7 mouse cellular contexts compared by ENCODE assay signal in genomic region chr1:178530301-178531078, GRCm38 (mm10). TPM values are rescaled to one million over a fixed set of nuclear protein-coding genes. Genes with fewer than 3 reads are reported as not detected.
DNase-seq lines count a peak whose midpoint lies in the region; ATAC-seq lines count a peak whose summit lies in the region.

No protein-coding gene starts in this region.

- ATAC-seq in embryonic facial prominence, embryonic 14.5 days (ENCODE audit: low read depth) = peak; percentile 55
- peak; percentile 25; the same call in 1 of the 2 replicates for ATAC-seq in limb, embryonic 13.5 days (ENCODE audit: low FRiP score, low read depth)
- peak; percentile 49 for ATAC-seq in midbrain, embryonic 14.5 days (ENCODE audit: low FRiP score, low TSS enrichment)

- H3K4me3 ChIP-seq in embryonic facial prominence, embryonic 14.5 days (ENCODE audit: low read depth, low read length) = peak overlapping the region; percentile 74
- peak overlapping the region; percentile 75 for H3K4me3 ChIP-seq in heart, embryonic 10.5 days
- H3K4me3 ChIP-seq in limb, embryonic 13.5 days = peak overlapping the region; percentile 75
- peak overlapping the region; percentile 69 for H3K4me3 ChIP-seq in midbrain, embryonic 14.5 days (replicated peaks; ENCODE audit: low read depth, low read length)

- DNase-seq in adrenal gland, postnatal 25 days = peak; percentile 88
- peak; percentile 88 for DNase-seq in embryonic facial prominence, embryonic 14.5 days (ENCODE audit: low spot score)
- peak; percentile 91 for DNase-seq in heart, embryonic 10.5 days (ENCODE audit: low spot score)
- DNase-seq in kidney, adult 9 months = peak; percentile 73
- DNase-seq in midbrain, embryonic 14.5 days = peak; percentile 93
- DNase-seq in spleen, postnatal 14 days (ENCODE audit: low spot score in 2 of 2) = peak; percentile 25 to 33

- H3K9me3 ChIP-seq in embryonic facial prominence, embryonic 14.5 days (ENCODE audit: control insufficient read depth, low read length) = peaks cover 4% of the 10 kb centered on the region; the same call in 1 of the 2 replicates
- H3K9me3 ChIP-seq in heart, embryonic 10.5 days = no peaks in the 10 kb centered on the region
- H3K9me3 ChIP-seq in limb, embryonic 13.5 days = peaks cover 5% of the 10 kb centered on the region; the same call in 1 of the 2 replicates
- H3K9me3 ChIP-seq in midbrain, embryonic 14.5 days (ENCODE audit: control insufficient read depth, low read length) = no peaks in the 10 kb centered on the region

- peaks cover 10% of the 10 kb centered on the region for H3K36me3 ChIP-seq in embryonic facial prominence, embryonic 14.5 days (ENCODE audit: control insufficient read depth, insufficient read depth, low read length)
- H3K36me3 ChIP-seq in heart, embryonic 10.5 days = peaks cover 11% of the 10 kb centered on the region
- H3K36me3 ChIP-seq in limb, embryonic 13.5 days = peaks cover 7% of the 10 kb centered on the region
- no peaks in the 10 kb centered on the region for H3K36me3 ChIP-seq in midbrain, embryonic 14.5 days (ENCODE audit: control insufficient read depth, insufficient read depth, low read length)

- H3K4me2 ChIP-seq in embryonic facial prominence, embryonic 14.5 days (ENCODE audit: low read depth, low read length) = peak overlapping the region; percentile 100
- peak overlapping the region; percentile 100 for H3K4me2 ChIP-seq in limb, embryonic 13.5 days (replicated peaks)
- peak overlapping the region; percentile 99 for H3K4me2 ChIP-seq in midbrain, embryonic 14.5 days (ENCODE audit: low read length)

- under 1% methylated on average over 30 of the region's 62 CpGs for WGBS in embryonic facial prominence, embryonic 14.5 days
- WGBS in heart, embryonic 10.5 days = 1% methylated on average over 54 of the region's 62 CpGs
- under 1% methylated on average over 62 of the region's 62 CpGs for WGBS in limb, embryonic 13.5 days
- WGBS in midbrain, embryonic 14.5 days = under 1% methylated on average over 59 of the region's 62 CpGs

- H3K27me3 ChIP-seq in embryonic facial prominence, embryonic 14.5 days (replicated peaks; ENCODE audit: control insufficient read depth, insufficient read depth, low read length) = no peaks in the 10 kb centered on the region
- H3K27me3 ChIP-seq in heart, embryonic 10.5 days (ENCODE audit: insufficient read depth, poor library complexity, severe bottlenecking) = peaks cover 11% of the 10 kb centered on the region; the same call in 1 of the 2 replicates
- H3K27me3 ChIP-seq in limb, embryonic 13.5 days = peaks cover 9% of the 10 kb centered on the region; the same call in 1 of the 2 replicates
- no peaks in the 10 kb centered on the region for H3K27me3 ChIP-seq in midbrain, embryonic 14.5 days (ENCODE audit: control insufficient read depth, insufficient read depth, low read length)

- H3K4me1 ChIP-seq in embryonic facial prominence, embryonic 14.5 days (ENCODE audit: control insufficient read depth, insufficient read depth, low read length) = peaks cover 4% of the 10 kb centered on the region; the same call in 1 of the 2 replicates
- H3K4me1 ChIP-seq in heart, embryonic 10.5 days = peaks cover 41% of the 10 kb centered on the region
- peaks cover 48% of the 10 kb centered on the region for H3K4me1 ChIP-seq in limb, embryonic 13.5 days
- H3K4me1 ChIP-seq in midbrain, embryonic 14.5 days (ENCODE audit: control insufficient read depth, insufficient read depth, low read length) = peaks cover 16% of the 10 kb centered on the region; the same call in 1 of the 2 replicates

- H3K27ac ChIP-seq in embryonic facial prominence, embryonic 14.5 days (replicated peaks; ENCODE audit: low read depth, low read length) = peak overlapping the region; percentile 89
- H3K27ac ChIP-seq in heart, embryonic 10.5 days = peak overlapping the region; percentile 92
- H3K27ac ChIP-seq in limb, embryonic 13.5 days = peak overlapping the region; percentile 88; the same call in 1 of the 2 replicates
- H3K27ac ChIP-seq in midbrain, embryonic 14.5 days (replicated peaks; ENCODE audit: low read depth, low read length) = peak overlapping the region; percentile 92

- peak overlapping the region; percentile 79 for H3K9ac ChIP-seq in embryonic facial prominence, embryonic 14.5 days (ENCODE audit: low read depth, low read length)
- H3K9ac ChIP-seq in limb, embryonic 13.5 days = peak overlapping the region; percentile 87
- peak overlapping the region; percentile 81 for H3K9ac ChIP-seq in midbrain, embryonic 14.5 days (replicated peaks; ENCODE audit: low read length)

RNA-seq across cellular contexts. Expression of gene Kif26b, which starts 1.6 kb away (rescaled TPM):
- total RNA-seq in adrenal gland, postnatal 25 days (2021) = 2.6 TPM in 2 replicates
- polyA plus RNA-seq in embryonic facial prominence, embryonic 14.5 days (2014; fragmentation: Nextera tagmentation; extraction: Ambion mirVana) = 8.1 and 10.4 TPM in 2 replicates
- polyA plus RNA-seq in heart, embryonic 10.5 days (2016; fragmentation: Nextera tagmentation; extraction: Ambion mirVana) = 13.5 and 19.1 TPM in 2 replicates
- 12.0 and 13.3 TPM in 2 replicates for polyA plus RNA-seq in limb, embryonic 13.5 days (2015; fragmentation: Nextera tagmentation; extraction: Ambion mirVana)
- 10.8 and 12.8 TPM in 2 replicates for polyA plus RNA-seq in midbrain, embryonic 14.5 days (2014; fragmentation: Nextera tagmentation; extraction: Ambion mirVana)

Comparison
In these comparisons a context has a peak if more than half of its experiments do, and no peak if none do; other contexts are left out.
1. Peak in every context shown above with its lines: DNase-seq, ATAC-seq, H3K4me3 ChIP-seq and H3K27ac ChIP-seq.
2. DNase-seq: peak in every context shown above with its lines; median percentile 93 in midbrain, embryonic 14.5 days; 91 in heart, embryonic 10.5 days; 88 in adrenal gland, postnatal 25 days; 88 in embryonic facial prominence, embryonic 14.5 days; 73 in kidney, adult 9 months; 29 in spleen, postnatal 14 days.